ENCODE assay signal across 10 mouse cellular contexts in genomic region chr9:123523676-123524075, GRCm38 (mm10). TPM values are rescaled to one million over a fixed set of nuclear protein-coding genes. Genes with fewer than 3 reads are reported as not detected.
DNase-seq lines count a peak whose midpoint lies in the region; ATAC-seq and TF ChIP-seq lines count a peak whose summit lies in the region.
"Had no signal": no experiment of that assay in that cellular context is flagged by ENCODE, and none has a peak within 500 bp of the region (broad histone marks: within the 10 kb centered on the region; RNA-seq: fewer than 3 reads in every experiment).

No protein-coding gene starts in this region.

- peaks cover 9% of the 10 kb centered on the region for H3K4me1 ChIP-seq in hindbrain, embryonic 10.5 days (replicated peaks)
- H3K4me1 ChIP-seq in hindbrain, embryonic 12.5 days = peaks cover 6% of the 10 kb centered on the region
- H3K4me1 ChIP-seq in midbrain, postnatal 0 days (ENCODE audit: insufficient read depth, low read length) = no peaks in the 10 kb centered on the region

- no peaks in the 10 kb centered on the region for H3K27me3 ChIP-seq in hindbrain, embryonic 10.5 days (ENCODE audit: insufficient read depth, poor library complexity, severe bottlenecking)
- H3K27me3 ChIP-seq in hindbrain, embryonic 12.5 days = no peaks in the 10 kb centered on the region
- H3K27me3 ChIP-seq in midbrain, postnatal 0 days (ENCODE audit: insufficient read depth, low read length) = no peaks in the 10 kb centered on the region

- no peak overlapping the region for H3K9ac ChIP-seq in hindbrain, embryonic 12.5 days
- H3K9ac ChIP-seq in midbrain, postnatal 0 days (replicated peaks; ENCODE audit: low read length, poor library complexity, severe bottlenecking) = no peak overlapping the region

- H3K9me3 ChIP-seq in hindbrain, embryonic 10.5 days = no peaks in the 10 kb centered on the region
- H3K9me3 ChIP-seq in hindbrain, embryonic 12.5 days (replicated peaks) = no peaks in the 10 kb centered on the region
- H3K9me3 ChIP-seq in midbrain, postnatal 0 days (ENCODE audit: low read length) = no peaks in the 10 kb centered on the region

- H3K27ac ChIP-seq in hindbrain, embryonic 10.5 days = no peak overlapping the region
- no peak overlapping the region for H3K27ac ChIP-seq in hindbrain, embryonic 12.5 days
- H3K27ac ChIP-seq in midbrain, postnatal 0 days (ENCODE audit: low read depth, low read length) = no peak overlapping the region
- H3K27ac ChIP-seq: macrophage had no signal

- H3K4me3 ChIP-seq in hindbrain, embryonic 10.5 days = no peak overlapping the region
- H3K4me3 ChIP-seq in hindbrain, embryonic 12.5 days = no peak overlapping the region
- no peak overlapping the region for H3K4me3 ChIP-seq in midbrain, postnatal 0 days (ENCODE audit: low read depth, low read length)
- H3K4me3 ChIP-seq: erythroblast, embryonic 14.5 days had no signal

- peaks cover 25% of the 10 kb centered on the region for H3K36me3 ChIP-seq in hindbrain, embryonic 10.5 days
- peaks cover 16% of the 10 kb centered on the region for H3K36me3 ChIP-seq in hindbrain, embryonic 12.5 days
- H3K36me3 ChIP-seq in midbrain, postnatal 0 days (ENCODE audit: insufficient read depth, low read length) = peaks cover 7% of the 10 kb centered on the region; the same call in 1 of the 2 replicates

- WGBS in hindbrain, embryonic 10.5 days = 29% methylated on average over 3 of the region's 3 CpGs
- WGBS in hindbrain, embryonic 12.5 days = 37% methylated on average over 3 of the region's 3 CpGs
- 33% methylated on average over 3 of the region's 3 CpGs for WGBS in midbrain, postnatal 0 days

- intact Hi-C loops in heart, postnatal 25 days (cut with DNase I) = loop anchor here (5.0 kb wide), 1 partner anchor 366 kb away; no protein-coding TSS in a partner anchor

- no peak for ATAC-seq in hindbrain, embryonic 12.5 days (ENCODE audit: low FRiP score)
- no peak for ATAC-seq in midbrain, postnatal 0 days (ENCODE audit: low FRiP score)

- H3K4me2 ChIP-seq in hindbrain, embryonic 12.5 days (replicated peaks) = no peak overlapping the region
- no peak overlapping the region for H3K4me2 ChIP-seq in midbrain, postnatal 0 days (ENCODE audit: low read depth, low read length, poor library complexity, severe bottlenecking)

- TF ChIP-seq CTCF in midbrain, postnatal 0 days (IDR thresholded peaks at IDR 0.05) = peak; percentile 65

- peak; percentile 38 for DNase-seq in hindbrain, embryonic 10.5 days (ENCODE audit: low spot score)
- peak; percentile 41 for DNase-seq in urinary bladder, postnatal 25 days (ENCODE audit: low spot score)
- no peak for DNase-seq in urinary bladder, postnatal 36 days (ENCODE audit: low spot score in 2 of 2)
- DNase-seq in embryo, embryonic 10 days (ENCODE audit: low spot score) = peak; percentile 60
- DNase-seq in midbrain, postnatal 0 days (ENCODE audit: low spot score) = peak; percentile 33
- DNase-seq in urinary bladder, postnatal 14 days (ENCODE audit: low spot score) = no peak
- DNase-seq in heart, postnatal 25 days (ENCODE audit: low spot score) = no peak

RNA-seq across cellular contexts. Expression of gene Sacm1l, which starts 5.9 kb away (rescaled TPM):
- 35.8 and 44.0 TPM in 2 replicates for polyA plus RNA-seq in hindbrain, embryonic 10.5 days (2016; fragmentation: Nextera tagmentation; extraction: Ambion mirVana)
- polyA plus RNA-seq in hindbrain, embryonic 12.5 days (2016; fragmentation: Nextera tagmentation; extraction: Ambion mirVana) = 53.4 and 59.8 TPM in 2 replicates
- 41.7 and 59.8 TPM in 2 replicates for total RNA-seq in midbrain, postnatal 0 days (2014; rRNA removed)
- polyA plus RNA-seq in midbrain, postnatal 0 days (2015; fragmentation: Nextera tagmentation; extraction: Ambion mirVana) = 35.1 and 35.4 TPM in 2 replicates
- 10 to 100 TPM; 32.4 to 35.8 TPM for total RNA-seq in heart, postnatal 25 days (2021)

RNA-seq across cellular contexts. Expression of gene Limd1, which starts 45.2 kb away (rescaled TPM):
- 49.0 and 53.1 TPM in 2 replicates for polyA plus RNA-seq in hindbrain, embryonic 10.5 days (2016; fragmentation: Nextera tagmentation; extraction: Ambion mirVana)
- 39.2 and 41.3 TPM in 2 replicates for polyA plus RNA-seq in hindbrain, embryonic 12.5 days (2016; fragmentation: Nextera tagmentation; extraction: Ambion mirVana)
- 19.6 and 27.5 TPM in 2 replicates for total RNA-seq in midbrain, postnatal 0 days (2014; rRNA removed)
- 7.9 and 8.0 TPM in 2 replicates for polyA plus RNA-seq in midbrain, postnatal 0 days (2015; fragmentation: Nextera tagmentation; extraction: Ambion mirVana)
- 10 to 100 TPM; 31.2 to 37.8 TPM for total RNA-seq in heart, postnatal 25 days (2021)

Comparison
In these comparisons a context has a peak if more than half of its experiments do, and no peak if none do; other contexts are left out.
1. DNase-seq: peak in hindbrain, embryonic 10.5 days (single experiment), urinary bladder, postnatal 25 days (single experiment), embryo, embryonic 10 days (single experiment) and midbrain, postnatal 0 days (single experiment); none in urinary bladder, postnatal 36 days (0 of 2), urinary bladder, postnatal 14 days (single experiment) and heart, postnatal 25 days (single experiment).